Mouse (Mus musculus): ENCODE data around the gene Dvl3. TPM values are rescaled to one million over a fixed set of nuclear protein-coding genes. Genes with fewer than 3 reads are reported as not detected.

Dvl3 gene
- polyA plus RNA-seq, 1 experiment from 2014 or later = 5.3 TPM

- Histone ChIP-seq H3K27ac (ENCODE audit: low read length) (no peak overlapping the region), H3K27me3 (ENCODE audit: control insufficient read depth, insufficient read depth, low read depth, low read length) (no peaks in the 10 kb centered on the region), H3K9ac (ENCODE audit: low read depth, low read length) (no peak overlapping the region), H3K36me3 (ENCODE audit: control insufficient read depth, insufficient read depth) (peaks cover 42% of the 10 kb centered on the region), H3K4me2 (ENCODE audit: low read depth, low read length) (no peak overlapping the region), H3K4me1 (ENCODE audit: control insufficient read depth, low read depth, low read length) (no peaks in the 10 kb centered on the region), H3K4me3 (ENCODE audit: low read depth, low read length) (no peak overlapping the region), H3K9me3 (replicated peaks; ENCODE audit: control insufficient read depth, low read length) (no peaks in the 10 kb centered on the region)
- peak; percentile 37; the same call in 1 of the 2 replicates for ATAC-seq (ENCODE audit: low read depth)
- 74% methylated on average over 3 of the region's 3 CpGs for WGBS (ENCODE audit: insufficient replicate concordance)
Observed at GRCm38 (mm10) chr16:20509349-20509748, 7.4 kb upstream of the Dvl3 start.

GRCm38 (mm10) chr16:20511277-20511847, 5.4 kb upstream of the Dvl3 start:
- 79% methylated on average over 7 of the region's 7 CpGs for WGBS (ENCODE audit: insufficient replicate concordance)
- H3K27me3 ChIP-seq (ENCODE audit: control insufficient read depth, insufficient read depth, low read depth, low read length) = no peaks in the 10 kb centered on the region
- H3K36me3 ChIP-seq (ENCODE audit: control insufficient read depth, insufficient read depth) = peaks cover 30% of the 10 kb centered on the region
- no peaks in the 10 kb centered on the region for H3K9me3 ChIP-seq (replicated peaks; ENCODE audit: control insufficient read depth, low read length)
- no peak overlapping the region for H3K4me3 ChIP-seq (ENCODE audit: low read depth, low read length)
- no peak overlapping the region for H3K9ac ChIP-seq (ENCODE audit: low read depth, low read length)
- no peak overlapping the region for H3K4me2 ChIP-seq (ENCODE audit: low read depth, low read length)
- no peak for ATAC-seq (ENCODE audit: low read depth)
- H3K4me1 ChIP-seq (ENCODE audit: control insufficient read depth, low read depth, low read length) = peaks cover 2% of the 10 kb centered on the region
- H3K27ac ChIP-seq (ENCODE audit: low read length) = no peak overlapping the region

- Histone ChIP-seq H3K27me3 (ENCODE audit: control insufficient read depth, insufficient read depth, low read depth, low read length) (no peaks in the 10 kb centered on the region), H3K9me3 (replicated peaks; ENCODE audit: control insufficient read depth, low read length) (no peaks in the 10 kb centered on the region), H3K27ac (ENCODE audit: low read length) (no peak overlapping the region; the same call in 1 of the 2 replicates), H3K4me3 (ENCODE audit: low read depth, low read length) (no peak overlapping the region; the same call in 1 of the 2 replicates), H3K4me1 (ENCODE audit: control insufficient read depth, low read depth, low read length) (peaks cover 26% of the 10 kb centered on the region), H3K36me3 (ENCODE audit: control insufficient read depth, insufficient read depth) (no peaks in the 10 kb centered on the region), H3K4me2 (ENCODE audit: low read depth, low read length) (peak overlapping the region; percentile 79), H3K9ac (ENCODE audit: low read depth, low read length) (no peak overlapping the region; the same call in 1 of the 2 replicates)
- no peak for ATAC-seq (ENCODE audit: low read depth)
Observed at GRCm38 (mm10) chr16:20516032-20516431, 750 bp upstream of the Dvl3 start.

- Histone ChIP-seq H3K9ac (ENCODE audit: low read depth, low read length) (peak overlapping the region; percentile 95), H3K4me1 (ENCODE audit: control insufficient read depth, low read depth, low read length) (peaks cover 26% of the 10 kb centered on the region), H3K4me3 (ENCODE audit: low read depth, low read length) (peak overlapping the region; percentile 92), H3K4me2 (ENCODE audit: low read depth, low read length) (peak overlapping the region; percentile 79), H3K27me3 (ENCODE audit: control insufficient read depth, insufficient read depth, low read depth, low read length) (no peaks in the 10 kb centered on the region), H3K9me3 (replicated peaks; ENCODE audit: control insufficient read depth, low read length) (no peaks in the 10 kb centered on the region), H3K27ac (ENCODE audit: low read length) (peak overlapping the region; percentile 85), H3K36me3 (ENCODE audit: control insufficient read depth, insufficient read depth) (no peaks in the 10 kb centered on the region)
- WGBS (ENCODE audit: insufficient replicate concordance) = under 1% methylated on average over 26 of the region's 26 CpGs
- peak; percentile 25 for ATAC-seq (ENCODE audit: low read depth)
Observed at GRCm38 (mm10) chr16:20517216-20517615, 434 bp downstream of the Dvl3 start.

- peak overlapping the region; percentile 92 for H3K4me3 ChIP-seq (ENCODE audit: low read depth, low read length)
- H3K9me3 ChIP-seq (replicated peaks; ENCODE audit: control insufficient read depth, low read length) = no peaks in the 10 kb centered on the region
- peak overlapping the region; percentile 79 for H3K4me2 ChIP-seq (ENCODE audit: low read depth, low read length)
- H3K27me3 ChIP-seq (ENCODE audit: control insufficient read depth, insufficient read depth, low read depth, low read length) = no peaks in the 10 kb centered on the region
- H3K9ac ChIP-seq (ENCODE audit: low read depth, low read length) = peak overlapping the region; percentile 95
- WGBS (ENCODE audit: insufficient replicate concordance) = 19% methylated on average over 6 of the region's 6 CpGs
- ATAC-seq (ENCODE audit: low read depth) = 0 out of 2 replicates have a peak, but pooled peaks have one; percentile 6
- H3K36me3 ChIP-seq (ENCODE audit: control insufficient read depth, insufficient read depth) = no peaks in the 10 kb centered on the region
- peaks cover 26% of the 10 kb centered on the region for H3K4me1 ChIP-seq (ENCODE audit: control insufficient read depth, low read depth, low read length)
- peak overlapping the region; percentile 85 for H3K27ac ChIP-seq (ENCODE audit: low read length)
Observed at GRCm38 (mm10) chr16:20517701-20518374, 1.1 kb downstream of the Dvl3 start.

GRCm38 (mm10) chr16:20523886-20524285, 7.1 kb downstream of the Dvl3 start:
- no peak overlapping the region for H3K9ac ChIP-seq (ENCODE audit: low read depth, low read length)
- H3K4me2 ChIP-seq (ENCODE audit: low read depth, low read length) = no peak overlapping the region

GRCm38 (mm10) chr16:20528779-20529178, 12.0 kb downstream of the Dvl3 start:
- WGBS (ENCODE audit: insufficient replicate concordance) = 48% methylated on average over 5 of the region's 5 CpGs
- Histone ChIP-seq H3K9me3 (replicated peaks; ENCODE audit: control insufficient read depth, low read length) (no peaks in the 10 kb centered on the region), H3K9ac (ENCODE audit: low read depth, low read length) (no peak overlapping the region), H3K36me3 (ENCODE audit: control insufficient read depth, insufficient read depth) (peaks cover 28% of the 10 kb centered on the region), H3K27me3 (ENCODE audit: control insufficient read depth, insufficient read depth, low read depth, low read length) (no peaks in the 10 kb centered on the region), H3K4me2 (ENCODE audit: low read depth, low read length) (no peak overlapping the region), H3K4me1 (ENCODE audit: control insufficient read depth, low read depth, low read length) (peaks cover 3% of the 10 kb centered on the region), H3K4me3 (ENCODE audit: low read depth, low read length) (no peak overlapping the region), H3K27ac (ENCODE audit: low read length) (peak overlapping the region; percentile 13; the same call in 1 of the 2 replicates)
- ATAC-seq (ENCODE audit: low read depth) = peak; percentile 79

More at GRCm38 (mm10) chr16:20523886-20524285, 7.1 kb downstream of the Dvl3 start:
- Histone ChIP-seq H3K4me1 (ENCODE audit: control insufficient read depth, low read depth, low read length) (peaks cover 9% of the 10 kb centered on the region), H3K27ac (ENCODE audit: low read length) (no peak overlapping the region), H3K36me3 (ENCODE audit: control insufficient read depth, insufficient read depth) (peaks cover 26% of the 10 kb centered on the region), H3K9me3 (replicated peaks; ENCODE audit: control insufficient read depth, low read length) (no peaks in the 10 kb centered on the region), H3K27me3 (ENCODE audit: control insufficient read depth, insufficient read depth, low read depth, low read length) (no peaks in the 10 kb centered on the region), H3K4me3 (ENCODE audit: low read depth, low read length) (no peak overlapping the region)
- 81% methylated on average over 10 of the region's 10 CpGs for WGBS (ENCODE audit: insufficient replicate concordance)
- no peak for ATAC-seq (ENCODE audit: low read depth)

- 90% methylated on average over 1 of the region's 1 CpGs for whole genome bisulfite sequencing (ENCODE audit: insufficient replicate concordance)
- Histone ChIP-seq H3K4me2 (ENCODE audit: low read depth, low read length) (no peak overlapping the region), H3K4me1 (ENCODE audit: control insufficient read depth, low read depth, low read length) (peaks cover 3% of the 10 kb centered on the region), H3K27me3 (ENCODE audit: control insufficient read depth, insufficient read depth, low read depth, low read length) (no peaks in the 10 kb centered on the region), H3K4me3 (ENCODE audit: low read depth, low read length) (no peak overlapping the region), H3K36me3 (ENCODE audit: control insufficient read depth, insufficient read depth) (peaks cover 22% of the 10 kb centered on the region), H3K9me3 (replicated peaks; ENCODE audit: control insufficient read depth, low read length) (no peaks in the 10 kb centered on the region), H3K27ac (ENCODE audit: low read length) (no peak overlapping the region), H3K9ac (ENCODE audit: low read depth, low read length) (no peak overlapping the region)
- no peak for ATAC-seq (ENCODE audit: low read depth)
Observed at GRCm38 (mm10) chr16:20529375-20529774, 12.6 kb downstream of the Dvl3 start.

GRCm38 (mm10) chr16:20530941-20531340, 14.2 kb downstream of the Dvl3 start:
- Histone ChIP-seq H3K9me3 (replicated peaks; ENCODE audit: control insufficient read depth, low read length) (no peaks in the 10 kb centered on the region), H3K4me1 (ENCODE audit: control insufficient read depth, low read depth, low read length) (peaks cover 3% of the 10 kb centered on the region), H3K9ac (ENCODE audit: low read depth, low read length) (no peak overlapping the region), H3K36me3 (ENCODE audit: control insufficient read depth, insufficient read depth) (peaks cover 15% of the 10 kb centered on the region), H3K4me3 (ENCODE audit: low read depth, low read length) (no peak overlapping the region), H3K4me2 (ENCODE audit: low read depth, low read length) (no peak overlapping the region), H3K27ac (ENCODE audit: low read length) (no peak overlapping the region), H3K27me3 (ENCODE audit: control insufficient read depth, insufficient read depth, low read depth, low read length) (no peaks in the 10 kb centered on the region)
- no peak for ATAC-seq (ENCODE audit: low read depth)
- WGBS (ENCODE audit: insufficient replicate concordance) = 87% methylated on average over 20 of the region's 20 CpGs
